Mouse (Mus musculus) limb, embryonic 14.5 days (tissue): ENCODE measurements around the gene Nfix. TPM values are rescaled to one million over a fixed set of nuclear protein-coding genes. Genes with fewer than 3 reads are reported as not detected.

Experiments used
- ATAC-seq: fragments of 200-750 bp; cut with Nextera tagmentation; 2 replicates; pipeline ENCODE4 v1.8.0; 2017; ENCODE audit warnings: low read depth, moderate number of reproducible peaks, moderate TSS enrichment; ENCODE audit not compliant: low FRiP score
- DNase-seq: peaks from one replicate; pipeline ENCODE4 v3.0.0-alpha.2; 2015; ENCODE audit warnings: low spot score
- H3K27ac ChIP-seq: fragments of 300-500 bp; sonication (generic); replicated peaks from 2 replicates; pipeline ENCODE4 v1.5.1; 2014; ENCODE audit warnings: low read depth, mild to moderate bottlenecking, low read length, moderate library complexity, mixed read lengths
- H3K27me3 ChIP-seq: fragments of 300-500 bp; sonication (generic); 2 replicates; pipeline ENCODE4 v1.6.1; 2014; ENCODE audit warnings: low read length, mixed read lengths; ENCODE audit not compliant: control insufficient read depth, insufficient read depth
- H3K36me3 ChIP-seq: fragments of 300-500 bp; sonication (generic); 2 replicates; pipeline ENCODE4 v1.6.1; 2014; ENCODE audit warnings: mild to moderate bottlenecking, low read length, moderate library complexity, mixed read lengths; ENCODE audit not compliant: control insufficient read depth, insufficient read depth
- H3K4me1 ChIP-seq: fragments of 300-500 bp; sonication (generic); 2 replicates; pipeline ENCODE4 v1.6.1; 2014; ENCODE audit warnings: antibody characterized with exemption, low read length, mixed read lengths; ENCODE audit not compliant: control insufficient read depth, insufficient read depth
- H3K4me2 ChIP-seq: fragments of 300-500 bp; sonication (generic); replicated peaks from 2 replicates; pipeline ENCODE4 v1.6.1; 2014; ENCODE audit warnings: low read depth, mild to moderate bottlenecking, low read length, moderate library complexity; ENCODE audit not compliant: severe bottlenecking
- H3K4me3 ChIP-seq: fragments of 300-500 bp; sonication (generic); replicated peaks from 2 replicates; pipeline ENCODE4 v1.5.1; 2014; ENCODE audit warnings: low read length
- H3K9ac ChIP-seq: fragments of 300-500 bp; sonication (generic); 2 replicates; pipeline ENCODE4 v1.6.1; 2014; ENCODE audit warnings: mild to moderate bottlenecking, low read depth, low read length, moderate library complexity; ENCODE audit not compliant: severe bottlenecking
- H3K9me3 ChIP-seq: fragments of 300-500 bp; sonication (generic); 2 replicates; pipeline ENCODE4 v1.6.1; 2016; ENCODE audit warnings: low read length; ENCODE audit not compliant: control insufficient read depth
- POLR2A ChIP-seq: fragments of 200-500 bp; IDR thresholded peaks from 2 replicates; pipeline ENCODE4 v1.8.0; 2012; ENCODE audit warnings: inconsistent platforms, mild to moderate bottlenecking, moderate library complexity, borderline replicate concordance; ENCODE audit not compliant: insufficient read depth, insufficient read length; ENCODE audit errors: extremely low read depth
- WGBS: fragments of 180-500 bp; shearing (Covaris S2); extraction: QIAGEN DNeasy Blood & Tissue Kit; methylation state at CpG from one replicate; pipeline ENCODE4 v1.1.7; 2014; 5-methylcytosine and 5-hydroxymethylcytosine counted together
- polyA plus RNA-seq, 2 experiments: library from polyadenylated mRNA; depleted of rRNA in 1 of 2; stranded (reverse) in 1 of 2; unstranded in 1 of 2; fragments of >200 nt; fragmentation: Nextera tagmentation in 1 of 2; extraction: Ambion mirVana in 1 of 2; gene quantifications; 2 replicates each; pipeline versions ENCODE4 v1.2.1 to v1.2.3; 2012 to 2014

The Nfix gene
- polyA plus RNA-seq, 2 experiments, result 81.2 to 100 TPM

DNA sequence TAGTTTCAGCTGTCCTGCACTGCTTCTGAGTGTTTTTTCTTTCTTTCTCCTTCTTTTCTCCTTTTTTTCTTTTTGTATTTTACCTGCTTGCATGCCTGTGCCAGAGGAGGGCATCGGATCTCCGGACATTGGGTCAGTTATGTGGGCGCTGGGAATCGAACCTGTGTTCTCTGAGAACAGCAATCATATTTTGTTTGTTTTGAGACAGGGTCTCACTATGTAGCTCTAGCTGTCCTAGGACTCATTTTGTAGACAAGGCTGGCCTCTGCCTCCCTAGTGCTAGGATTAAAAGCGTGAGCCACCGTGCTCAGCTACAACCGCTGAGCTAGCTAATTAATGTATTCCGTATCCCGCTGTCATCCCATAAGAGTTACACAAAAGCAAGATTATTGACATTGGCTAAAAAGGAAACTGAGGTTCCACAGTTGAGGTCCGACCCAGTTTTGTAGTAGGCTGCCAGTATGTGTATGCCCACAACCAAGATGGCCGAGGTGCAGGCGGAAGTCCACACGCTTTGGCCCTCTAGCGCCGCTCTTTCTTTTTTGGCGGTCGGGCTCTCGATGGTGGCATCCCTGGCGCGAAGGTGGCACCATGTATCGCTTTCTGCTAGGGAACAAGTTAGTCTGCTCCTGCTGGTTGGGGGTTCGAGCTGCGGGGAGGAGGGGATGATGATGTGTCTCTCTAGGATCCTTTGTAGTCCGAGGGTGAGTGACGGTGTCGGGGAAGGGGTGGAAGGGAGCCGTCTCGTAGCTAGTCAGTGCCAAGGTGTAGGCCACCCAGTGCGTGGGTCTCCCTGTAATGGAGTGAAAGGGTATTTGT lies 135.4 kb downstream of the Nfix start:
- Histone ChIP-seq H3K4me2 (peak overlapping the region; percentile 81), H3K27ac (peak overlapping the region; percentile 91), H3K9ac (peak overlapping the region; percentile 70), H3K4me1 (peaks cover 26% of the 10 kb centered on the region), H3K4me3 (peak overlapping the region; percentile 66), H3K9me3 (no peaks in the 10 kb centered on the region), H3K36me3 (peaks cover 11% of the 10 kb centered on the region; the same call in 1 of the 2 replicates), H3K27me3 (no peaks in the 10 kb centered on the region)
- ATAC-seq (peak; percentile 18; the same call in 1 of the 2 replicates), DNase-seq (peak; percentile 83)
- WGBS, result under 1% methylated on average over 29 of the region's 29 CpGs
- TF ChIP-seq POLR2A, result peak; percentile 70; the same call in 1 of the 2 replicates

DNA sequence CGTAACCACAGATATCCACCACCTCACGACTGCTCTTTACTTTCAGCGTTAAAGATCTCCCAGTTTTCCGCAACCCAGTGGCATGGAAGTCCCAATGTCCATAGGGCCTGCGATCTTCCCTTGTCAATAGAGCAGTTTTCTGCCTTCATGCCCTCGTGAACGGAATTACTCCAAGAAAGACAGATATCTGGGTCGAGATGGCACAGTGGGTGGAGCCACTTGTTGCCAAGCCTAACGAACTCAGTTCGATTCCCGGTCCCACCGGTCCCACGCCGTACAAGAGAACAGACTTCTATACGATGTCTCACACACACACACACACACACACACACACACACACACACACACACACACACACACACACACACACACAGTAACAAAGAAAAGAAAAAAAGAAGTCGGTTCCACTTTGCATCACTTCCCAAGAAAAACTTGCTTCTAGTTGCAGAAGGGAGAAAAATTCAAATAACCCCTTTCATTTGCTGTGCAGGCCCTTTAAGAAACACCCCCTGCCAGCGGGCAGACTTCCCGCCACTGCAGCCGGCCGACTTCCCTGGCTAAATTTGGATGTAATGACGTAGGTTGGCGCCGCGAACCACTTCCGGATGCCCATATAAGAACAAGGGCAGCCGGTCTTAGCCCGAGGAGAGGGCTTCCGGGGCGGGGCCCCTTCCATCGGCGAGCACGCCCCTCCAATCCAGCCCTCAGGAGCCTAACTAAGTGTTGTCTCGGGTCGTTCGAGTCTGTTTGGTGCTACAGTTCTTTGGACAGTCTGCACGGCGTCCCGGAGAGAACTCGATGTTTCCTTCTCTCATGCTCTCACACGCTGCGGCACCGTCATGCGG lies 136.4 kb downstream of the Nfix start:
- Histone ChIP-seq H3K27me3 (no peaks in the 10 kb centered on the region), H3K36me3 (peaks cover 7% of the 10 kb centered on the region; the same call in 1 of the 2 replicates), H3K27ac (peak overlapping the region; percentile 91), H3K4me3 (peak overlapping the region; percentile 66), H3K4me2 (peak overlapping the region; percentile 81), H3K9me3 (no peaks in the 10 kb centered on the region), H3K4me1 (peaks cover 29% of the 10 kb centered on the region), H3K9ac (peak overlapping the region; percentile 70)
- TF ChIP-seq POLR2A, result peak; percentile 62; the same call in 1 of the 2 replicates
- peak; percentile 99 for DNase-seq
- peak; percentile 85 for ATAC-seq
- WGBS, result 2% methylated on average over 43 of the region's 43 CpGs

DNA sequence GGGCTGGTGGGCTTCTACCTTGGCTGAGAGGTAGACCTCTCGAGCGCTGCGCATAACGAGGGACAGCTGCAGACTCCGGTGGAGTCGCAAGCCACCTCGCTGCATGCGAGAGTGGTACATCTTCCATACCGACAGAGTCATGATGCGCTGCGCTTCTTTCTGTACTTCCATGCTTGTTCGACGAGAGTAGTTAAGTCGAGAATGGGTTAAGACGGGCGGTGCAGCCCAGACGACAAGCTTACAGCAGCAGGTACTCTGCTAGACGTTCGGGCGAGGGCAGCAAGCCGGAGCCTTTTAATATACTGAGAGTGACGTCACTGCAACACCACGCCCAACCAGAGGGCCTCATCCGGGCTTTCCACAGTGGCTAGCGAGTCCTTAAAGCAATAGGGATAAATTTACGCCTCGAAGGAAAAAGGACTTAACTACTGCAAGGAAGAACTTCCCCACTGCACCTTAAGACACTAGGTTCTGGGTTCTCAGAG lies 137.5 kb downstream of the Nfix start, which contains the start of gene Ier2:
Gene Ier2 (minus strand): TSS at position 272 of the 485 bp plus-strand sequence.
- Histone ChIP-seq H3K36me3 (no peaks in the 10 kb centered on the region; the same call in 1 of the 2 replicates), H3K4me3 (peak within 1 kb of the TSS; percentile 66), H3K27ac (peak within 1 kb of the TSS; percentile 91), H3K4me1 (peaks cover 33% of the 10 kb centered on the region), H3K4me2 (peak within 1 kb of the TSS; percentile 81), H3K27me3 (no peaks in the 10 kb centered on the region), H3K9ac (peak within 1 kb of the TSS; percentile 89), H3K9me3 (no peaks in the 10 kb centered on the region)
- under 1% methylated on average over 27 of the region's 27 CpGs for WGBS
- TF ChIP-seq POLR2A, result peak; percentile 99; the same call in 1 of the 2 replicates
- peak; percentile 97 for DNase-seq
- peak; percentile 82 for ATAC-seq

DNA sequence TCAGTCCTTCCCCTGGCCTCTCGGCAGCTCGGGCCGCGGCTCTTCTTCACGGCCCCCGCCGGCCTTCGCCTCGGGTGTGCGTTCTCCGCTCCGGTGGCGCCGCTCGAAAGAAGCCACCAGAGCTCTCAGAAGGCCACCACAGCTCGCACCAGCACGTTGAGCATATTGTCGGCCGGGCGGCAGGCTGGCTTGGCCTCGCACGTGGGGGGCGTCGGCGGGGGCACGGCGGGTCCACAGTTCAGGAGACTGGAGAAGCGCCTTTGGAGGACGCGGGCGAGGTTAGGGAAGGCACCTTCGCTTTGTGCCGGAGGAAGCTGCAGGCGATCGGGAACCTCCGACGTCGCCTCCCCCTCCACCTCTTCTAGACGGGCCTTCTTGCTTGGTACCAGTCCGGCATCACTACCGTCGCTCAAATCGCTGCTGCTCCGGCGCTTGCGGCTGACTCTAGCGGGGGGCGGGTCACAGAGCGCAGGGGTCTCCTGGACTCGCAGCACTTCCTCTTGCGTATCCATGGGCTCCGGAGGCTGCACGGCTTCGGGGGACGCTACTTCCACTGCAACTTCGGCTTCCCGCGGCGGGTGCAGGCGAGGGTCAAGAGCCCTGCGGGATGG lies 138.1 kb downstream of the Nfix start:
- ATAC-seq, result no peak
- DNase-seq, result no peak
- no peaks in the 10 kb centered on the region for H3K9me3 ChIP-seq
- H3K4me2 ChIP-seq, result peak overlapping the region; percentile 81
- peak overlapping the region; percentile 91 for H3K27ac ChIP-seq
- peak overlapping the region; percentile 66 for H3K4me3 ChIP-seq
- H3K36me3 ChIP-seq, result no peaks in the 10 kb centered on the region
- under 1% methylated on average over 61 of the region's 61 CpGs for WGBS
- peaks cover 39% of the 10 kb centered on the region for H3K4me1 ChIP-seq
- 0 out of 2 replicates have a peak, but pooled peaks have one; percentile 10 for TF ChIP-seq POLR2A
- peak overlapping the region; percentile 89 for H3K9ac ChIP-seq
- no peaks in the 10 kb centered on the region for H3K27me3 ChIP-seq
